Mouse (Mus musculus) ES-Bruce4 (cell line): ENCODE measurements around the gene Ptprt. TPM values are rescaled to one million over a fixed set of nuclear protein-coding genes. Genes with fewer than 3 reads are reported as not detected.

Source experiments
- H3K27ac ChIP-seq: 2 replicates; pipeline ENCODE4 v1.5.1; 2012; ENCODE audit warnings: low read length, inconsistent platforms; ENCODE audit not compliant: insufficient read depth
- H3K27me3 ChIP-seq: 2 replicates; pipeline ENCODE4 v1.6.1; 2012; ENCODE audit warnings: mild to moderate bottlenecking, low read length, inconsistent platforms; ENCODE audit not compliant: control insufficient read depth, poor library complexity, insufficient read depth, severe bottlenecking
- H3K36me3 ChIP-seq: 2 replicates; pipeline ENCODE4 v1.6.1; 2012; ENCODE audit warnings: inconsistent platforms, mild to moderate bottlenecking, low read length, moderate library complexity; ENCODE audit not compliant: control insufficient read depth, poor library complexity, insufficient read depth, severe bottlenecking
- H3K4me1 ChIP-seq: one replicate; pipeline ENCODE4 v1.8.1; 2011; ENCODE audit warnings: low read length; ENCODE audit not compliant: control insufficient read depth, insufficient read depth
- H3K4me3 ChIP-seq: 2 replicates; pipeline ENCODE4 v1.5.1; 2011; ENCODE audit warnings: low read depth, mild to moderate bottlenecking, low read length
- H3K9ac ChIP-seq: 2 replicates; pipeline ENCODE4 v1.6.1; 2012; ENCODE audit warnings: low read depth, mild to moderate bottlenecking, inconsistent platforms; ENCODE audit not compliant: poor library complexity, severe bottlenecking
- H3K9me3 ChIP-seq: replicated peaks from 2 replicates; pipeline ENCODE4 v1.6.1; 2012; ENCODE audit warnings: mild to moderate bottlenecking, low read length, inconsistent platforms; ENCODE audit not compliant: control insufficient read depth, poor library complexity, insufficient read depth, severe bottlenecking
- CTCF ChIP-seq: IDR thresholded peaks from one replicate; pipeline ENCODE4 v1.8.1; 2011; ENCODE audit warnings: low read depth, low read length
- EP300 ChIP-seq: IDR thresholded peaks from 2 replicates; pipeline ENCODE4 v1.6.1; 2011; ENCODE audit warnings: low read depth, low read length; ENCODE audit not compliant: insufficient read depth
- POLR2A ChIP-seq: IDR thresholded peaks from one replicate; pipeline ENCODE4 v1.8.1; 2011; ENCODE audit warnings: low read length; ENCODE audit not compliant: insufficient read depth
- polyA plus RNA-seq: library from polyadenylated mRNA; stranded (reverse); fragments of >200 nt; gene quantifications from 2 replicates; pipeline ENCODE4 v1.2.4, GENCODE M21; 2011; ENCODE audit warnings: low read depth; ENCODE audit not compliant: missing spikeins, insufficient read depth, insufficient read length

Ptprt gene
- polyA plus RNA-seq, 1 experiment = 5.1 TPM

DNA sequence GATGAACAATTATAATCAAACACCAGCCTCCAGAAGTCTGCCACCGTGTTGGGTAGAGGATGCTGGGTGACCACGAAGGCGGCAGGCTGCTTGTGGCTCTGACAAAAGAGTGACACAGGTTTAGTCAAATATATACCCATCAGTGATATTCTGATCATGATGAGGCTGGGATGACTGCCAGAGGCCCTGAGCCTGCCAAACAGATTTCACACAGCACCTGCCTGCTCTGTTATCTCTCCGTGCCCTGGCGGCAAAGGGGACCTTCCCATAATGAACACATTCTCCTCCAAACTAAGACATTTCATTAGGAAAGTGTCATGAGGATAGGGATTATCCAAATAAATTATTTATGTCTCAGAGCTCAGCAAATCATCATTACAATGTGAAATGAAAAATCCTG lies 1113.6 kb downstream of the Ptprt start:
- Histone ChIP-seq H3K27ac (no peak overlapping the region), H3K36me3 (no peaks in the 10 kb centered on the region), H3K4me3 (no peak overlapping the region), H3K27me3 (no peaks in the 10 kb centered on the region), H3K9ac (no peak overlapping the region), H3K9me3 (no peaks in the 10 kb centered on the region; the same call in 1 of the 2 replicates), H3K4me1 (no peaks in the 10 kb centered on the region)
- TF ChIP-seq CTCF = no peak
- TF ChIP-seq POLR2A = no peak
- TF ChIP-seq EP300 = no peak

DNA sequence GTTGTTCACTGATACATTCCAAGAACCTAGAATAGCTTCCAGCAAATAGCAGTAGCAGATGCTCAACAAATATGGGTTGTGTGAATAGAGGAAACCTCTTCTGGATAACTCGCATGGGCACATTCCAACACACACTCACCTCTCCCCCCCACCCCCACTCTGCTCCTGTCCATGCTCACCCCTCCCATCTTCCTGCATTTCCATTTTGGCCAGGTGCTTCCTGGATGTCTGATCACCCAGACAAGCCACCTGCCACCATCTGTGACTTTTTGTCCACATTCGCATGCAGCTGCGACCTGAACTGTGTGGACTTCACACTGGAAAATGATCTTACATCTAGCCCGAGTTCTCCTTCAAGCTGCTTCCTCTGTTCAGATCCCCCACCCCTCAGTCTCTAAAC lies 1115.5 kb downstream of the Ptprt start:
- TF ChIP-seq EP300 (no peak), POLR2A (no peak), CTCF (no peak)
- no peak overlapping the region for H3K4me3 ChIP-seq
- H3K9me3 ChIP-seq = no peaks in the 10 kb centered on the region

DNA sequence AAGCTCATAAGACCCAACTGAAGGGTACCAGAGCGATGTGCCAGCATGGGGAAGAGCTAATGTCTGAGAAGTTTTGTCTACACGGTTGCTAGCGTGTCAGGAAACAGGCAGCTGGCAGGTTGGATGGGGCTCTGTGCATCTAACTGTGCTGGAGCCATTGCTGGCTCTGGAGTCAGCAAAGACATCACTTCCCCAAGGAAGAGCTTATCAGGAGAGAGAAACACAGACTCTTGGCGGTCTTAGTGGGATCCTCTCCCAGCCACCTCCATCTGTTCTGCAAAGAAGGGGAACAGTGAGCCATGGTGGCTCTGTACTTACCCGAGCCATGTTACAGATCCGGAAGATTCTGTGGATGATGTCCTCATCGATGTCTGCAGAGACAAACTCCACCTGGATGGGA lies 1126.8 kb downstream of the Ptprt start:
- no peaks in the 10 kb centered on the region for H3K9me3 ChIP-seq
- H3K36me3 ChIP-seq = no peaks in the 10 kb centered on the region
- TF ChIP-seq POLR2A (no peak), CTCF (no peak), EP300 (no peak)
- H3K4me3 ChIP-seq = no peak overlapping the region
- H3K27ac ChIP-seq = no peak overlapping the region
- H3K9ac ChIP-seq = no peak overlapping the region
- no peaks in the 10 kb centered on the region for H3K4me1 ChIP-seq
- no peaks in the 10 kb centered on the region for H3K27me3 ChIP-seq

More for the DNA sequence above, 1115.5 kb downstream of the Ptprt start:
- Histone ChIP-seq H3K4me1 (no peaks in the 10 kb centered on the region), H3K36me3 (no peaks in the 10 kb centered on the region), H3K27ac (no peak overlapping the region), H3K9ac (no peak overlapping the region), H3K27me3 (no peaks in the 10 kb centered on the region)

DNA sequence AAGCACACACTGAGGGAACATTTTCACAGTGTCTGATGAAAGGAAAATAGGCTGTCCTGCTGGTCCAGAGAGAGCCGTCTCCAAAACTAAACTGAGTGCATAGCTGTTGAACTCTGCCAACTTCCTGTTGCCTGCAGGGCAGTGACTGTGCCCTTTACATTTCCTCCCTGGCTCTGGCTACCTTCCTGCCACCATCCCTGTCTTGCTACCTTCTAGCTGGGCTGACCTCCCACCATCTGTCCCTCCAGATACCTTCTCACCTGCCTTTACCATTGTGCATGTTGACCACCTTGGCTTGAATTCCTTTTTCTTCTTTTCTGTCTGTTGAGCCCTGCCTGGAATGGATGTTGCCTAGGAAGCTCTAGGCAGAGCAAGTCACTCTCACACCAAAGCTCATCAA lies 1133.8 kb downstream of the Ptprt start:
- Histone ChIP-seq H3K36me3 (no peaks in the 10 kb centered on the region), H3K9ac (no peak overlapping the region), H3K4me1 (no peaks in the 10 kb centered on the region), H3K27ac (no peak overlapping the region), H3K9me3 (no peaks in the 10 kb centered on the region), H3K27me3 (no peaks in the 10 kb centered on the region), H3K4me3 (no peak overlapping the region)
- TF ChIP-seq CTCF (no peak), EP300 (no peak), POLR2A (no peak)

DNA sequence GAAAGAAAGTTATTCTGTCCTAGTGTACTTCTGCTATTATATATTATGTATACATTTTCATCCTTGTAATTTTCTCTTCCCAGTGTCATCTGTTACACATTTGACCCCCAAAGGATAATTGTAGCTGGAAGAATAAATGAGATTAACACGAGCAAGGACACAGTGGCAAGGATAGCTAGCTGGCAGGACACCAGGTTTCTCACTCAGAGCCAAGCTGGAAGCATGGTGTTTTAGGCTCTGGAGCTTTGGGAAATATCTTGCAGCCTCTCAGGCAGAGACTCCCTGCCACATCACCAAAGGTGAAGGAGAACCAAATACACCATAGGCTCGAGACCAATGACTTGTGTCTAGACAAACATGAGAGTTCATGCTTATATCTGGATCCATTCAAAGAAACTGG lies 1141.3 kb downstream of the Ptprt start:
- TF ChIP-seq POLR2A (no peak), CTCF (no peak), EP300 (no peak)
- no peak overlapping the region for H3K27ac ChIP-seq
- no peaks in the 10 kb centered on the region for H3K4me1 ChIP-seq
- no peaks in the 10 kb centered on the region for H3K9me3 ChIP-seq
- no peak overlapping the region for H3K4me3 ChIP-seq
- H3K27me3 ChIP-seq = no peaks in the 10 kb centered on the region
- no peaks in the 10 kb centered on the region for H3K36me3 ChIP-seq
- H3K9ac ChIP-seq = no peak overlapping the region

DNA sequence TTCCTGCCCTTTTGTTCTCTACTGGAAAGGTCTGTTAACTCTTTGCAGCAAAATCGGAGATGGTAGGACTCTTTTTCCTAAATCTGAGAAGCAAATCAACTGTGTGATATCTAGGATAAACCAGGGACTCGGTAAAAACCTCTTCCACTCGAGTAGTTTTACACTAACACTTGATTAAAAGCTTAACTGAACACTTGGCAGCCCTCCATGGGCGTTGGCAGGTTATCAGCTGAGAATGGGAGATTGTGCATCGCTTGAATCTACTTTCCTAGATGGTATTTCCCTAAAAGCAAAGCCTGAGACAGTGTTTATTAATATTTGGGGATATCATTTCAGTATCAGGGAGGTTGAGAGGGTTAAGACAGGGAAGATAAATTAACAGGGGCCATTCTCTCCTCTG lies 1144.0 kb downstream of the Ptprt start:
- TF ChIP-seq POLR2A = no peak
- TF ChIP-seq EP300 = no peak
- TF ChIP-seq CTCF = no peak
- H3K36me3 ChIP-seq = no peaks in the 10 kb centered on the region
- H3K4me3 ChIP-seq = no peak overlapping the region
- H3K9ac ChIP-seq = no peak overlapping the region
- H3K4me1 ChIP-seq = no peaks in the 10 kb centered on the region
- no peak overlapping the region for H3K27ac ChIP-seq
- no peaks in the 10 kb centered on the region for H3K27me3 ChIP-seq
- H3K9me3 ChIP-seq = no peaks in the 10 kb centered on the region
